Mouse (Mus musculus): ENCODE measurements around the gene Gm44965. TPM values are rescaled to one million over a fixed set of nuclear protein-coding genes. Genes with fewer than 3 reads are reported as not detected.

Gm44965 gene
- polyA plus RNA-seq, 1 experiment from 2014 or later = not detected

DNA sequence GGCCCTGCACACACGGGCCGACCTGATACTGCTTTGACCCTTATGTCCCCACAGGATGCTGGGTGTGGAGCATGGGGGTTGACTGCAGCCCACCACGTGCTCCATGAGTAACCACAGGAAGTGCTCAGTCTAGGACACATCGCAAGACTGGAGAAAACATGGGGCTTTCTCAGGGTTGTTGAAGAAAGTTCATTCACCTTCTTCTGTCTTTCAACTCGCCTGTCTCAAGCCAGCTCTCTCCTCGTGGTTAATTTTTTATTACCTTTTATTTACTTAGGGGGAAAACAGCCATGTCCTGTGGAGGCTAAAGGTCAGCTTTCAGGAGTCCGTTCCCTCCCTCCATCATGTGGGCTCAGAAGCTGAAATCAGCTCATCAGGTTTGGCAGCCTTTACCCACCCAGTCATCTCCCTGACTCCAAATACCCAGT is 72.4 kb downstream of the Gm44965 start:
- Histone ChIP-seq H3K4me3 (no peak overlapping the region), H3K4me1 (no peaks in the 10 kb centered on the region), H3K9me3 (replicated peaks) (no peaks in the 10 kb centered on the region), H3K27ac (no peak overlapping the region), H3K36me3 (no peaks in the 10 kb centered on the region), H3K27me3 (ENCODE audit: low read depth, poor library complexity, severe bottlenecking) (no peaks in the 10 kb centered on the region)
- WGBS = 49% methylated on average over 7 of the region's 7 CpGs
- DNase-seq (ENCODE audit: low spot score) = no peak

DNA sequence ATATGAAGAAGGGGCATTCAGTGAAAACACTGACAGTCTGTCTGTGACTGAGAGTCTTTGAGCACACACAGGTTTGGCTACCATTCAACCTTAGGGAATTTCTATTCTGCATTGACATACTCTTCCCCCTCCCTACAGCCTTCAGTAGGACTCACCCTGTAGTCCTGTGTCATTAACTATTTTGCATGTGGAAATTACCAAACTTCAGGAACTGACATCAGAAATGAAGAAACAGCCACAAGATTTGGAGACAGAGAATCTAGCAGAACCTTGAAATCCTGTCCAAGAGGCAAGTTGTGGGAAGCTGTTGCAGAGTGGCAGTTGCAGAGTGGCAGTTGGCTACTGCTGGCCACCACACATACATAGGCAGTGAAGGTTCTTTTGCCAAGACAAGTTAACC is 74.3 kb downstream of the Gm44965 start:
- Histone ChIP-seq H3K9me3 (replicated peaks) (no peaks in the 10 kb centered on the region), H3K27ac (no peak overlapping the region), H3K27me3 (ENCODE audit: low read depth, poor library complexity, severe bottlenecking) (no peaks in the 10 kb centered on the region), H3K4me3 (no peak overlapping the region), H3K4me1 (no peaks in the 10 kb centered on the region), H3K36me3 (no peaks in the 10 kb centered on the region)
- DNase-seq (ENCODE audit: low spot score) = no peak

Other genes with a start within 250 kb of the Gm44965 start
- 28.3 and 33.4 TPM in 2 replicates for gene Krba1, start 198.4 kb upstream of the Gm44965 start, polyA plus RNA-seq (2016; fragmentation: Nextera tagmentation; extraction: Ambion mirVana)
- gene Zfp467, start 148.1 kb upstream of the Gm44965 start, polyA plus RNA-seq (2016; fragmentation: Nextera tagmentation; extraction: Ambion mirVana) = 11.0 and 19.6 TPM in 2 replicates
- gene Sspo, start 145.7 kb upstream of the Gm44965 start, polyA plus RNA-seq (2016; fragmentation: Nextera tagmentation; extraction: Ambion mirVana) = 0.20 and 0.45 TPM in 2 replicates
- 4.6 and 4.8 TPM in 2 replicates for gene Atp6v0e2, start 56.3 kb upstream of the Gm44965 start, polyA plus RNA-seq (2016; fragmentation: Nextera tagmentation; extraction: Ambion mirVana)
- gene Lrrc61, start 39.1 kb upstream of the Gm44965 start, polyA plus RNA-seq (2016; fragmentation: Nextera tagmentation; extraction: Ambion mirVana) = 13.1 and 17.2 TPM in 2 replicates
- 6.1 and 7.3 TPM in 2 replicates for gene Rarres2, start 21.2 kb upstream of the Gm44965 start, polyA plus RNA-seq (2016; fragmentation: Nextera tagmentation; extraction: Ambion mirVana)
- gene Gm45021, start 4.3 kb upstream of the Gm44965 start, polyA plus RNA-seq (2016; fragmentation: Nextera tagmentation; extraction: Ambion mirVana) = not detected in 2 replicates
- 53.1 and 57.3 TPM in 2 replicates for gene Repin1, start 58 bp upstream of the Gm44965 start, polyA plus RNA-seq (2016; fragmentation: Nextera tagmentation; extraction: Ambion mirVana)
- gene Zfp775, start 8.1 kb downstream of the Gm44965 start, polyA plus RNA-seq (2016; fragmentation: Nextera tagmentation; extraction: Ambion mirVana) = 7.7 and 10.6 TPM in 2 replicates
- gene AI854703, start 32.8 kb downstream of the Gm44965 start, polyA plus RNA-seq (2016; fragmentation: Nextera tagmentation; extraction: Ambion mirVana) = 1.1 and 1.3 TPM in 2 replicates
- 0.35 TPM in 2 replicates for gene Gimap8, start 53.3 kb downstream of the Gm44965 start, polyA plus RNA-seq (2016; fragmentation: Nextera tagmentation; extraction: Ambion mirVana)
- gene Gimap9, start 82.2 kb downstream of the Gm44965 start, polyA plus RNA-seq (2016; fragmentation: Nextera tagmentation; extraction: Ambion mirVana) = 3.9 and 4.1 TPM in 2 replicates
- 9.6 and 10.1 TPM in 2 replicates for gene Gimap4, start 90.6 kb downstream of the Gm44965 start, polyA plus RNA-seq (2016; fragmentation: Nextera tagmentation; extraction: Ambion mirVana)
- 15.7 and 17.2 TPM in 2 replicates for gene Gimap6, start 114.3 kb downstream of the Gm44965 start, polyA plus RNA-seq (2016; fragmentation: Nextera tagmentation; extraction: Ambion mirVana)
- gene Gm28053, start 124.7 kb downstream of the Gm44965 start, polyA plus RNA-seq (2016; fragmentation: Nextera tagmentation; extraction: Ambion mirVana) = 0.83 and 1.3 TPM in 2 replicates
- not detected in 2 replicates for gene Gimap7, start 124.7 kb downstream of the Gm44965 start, polyA plus RNA-seq (2016; fragmentation: Nextera tagmentation; extraction: Ambion mirVana)
- gene Gimap1, start 145.1 kb downstream of the Gm44965 start, polyA plus RNA-seq (2016; fragmentation: Nextera tagmentation; extraction: Ambion mirVana) = 7.9 and 8.5 TPM in 2 replicates
- 1.3 and 1.4 TPM in 2 replicates for gene Gimap5, start 152.3 kb downstream of the Gm44965 start, polyA plus RNA-seq (2016; fragmentation: Nextera tagmentation; extraction: Ambion mirVana)
- gene Gimap3, start 176.9 kb downstream of the Gm44965 start, polyA plus RNA-seq (2016; fragmentation: Nextera tagmentation; extraction: Ambion mirVana) = not detected in 2 replicates
- gene Tmem176a, start 247.0 kb downstream of the Gm44965 start, polyA plus RNA-seq (2016; fragmentation: Nextera tagmentation; extraction: Ambion mirVana) = 18.0 and 29.0 TPM in 2 replicates
- 34.0 and 57.7 TPM in 2 replicates for gene Tmem176b, start 247.6 kb downstream of the Gm44965 start, polyA plus RNA-seq (2016; fragmentation: Nextera tagmentation; extraction: Ambion mirVana)